Mouse (Mus musculus) CH12.LX (cell line): ENCODE data around the gene Slc38a7. TPM values are rescaled to one million over a fixed set of nuclear protein-coding genes. Genes with fewer than 3 reads are reported as not detected.
A peak's percentile ranks its signal among the peaks of the same experiment; 100 is the strongest.

ENCODE experiments used
- DNase-seq: peaks from one replicate; pipeline ENCODE4 v3.0.0-alpha.2; 2013; ENCODE audit errors: extremely low read depth
- H3K27ac ChIP-seq: 2 replicates; pipeline ENCODE4 v1.5.1; 2012; ENCODE audit warnings: low read depth, mild to moderate bottlenecking, control low read depth, moderate library complexity; ENCODE audit not compliant: insufficient read depth
- H3K27me3 ChIP-seq: replicated peaks from 2 replicates; pipeline ENCODE3; 2012; ENCODE audit warnings: inconsistent platforms
- H3K36me3 ChIP-seq, 2 experiments: replicated peaks in 1 of 2; 2 replicates each; pipeline versions ENCODE3 to v1.6.1; 2012; ENCODE audit warnings: inconsistent platforms in 1 of 2, low read length in 1 of 2, mild to moderate bottlenecking in 1 of 2, mixed read lengths in 1 of 2, moderate library complexity in 1 of 2; ENCODE audit not compliant: control insufficient read depth in 1 of 2, insufficient read depth in 1 of 2
- H3K4me1 ChIP-seq, 2 experiments: 2 replicates each; pipeline ENCODE4 v1.6.1; 2012; ENCODE audit warnings: inconsistent platforms in 1 of 2, moderate library complexity in 1 of 2; ENCODE audit not compliant: insufficient read depth in 2 of 2, control insufficient read depth in 1 of 2
- H3K4me2 ChIP-seq: 2 replicates; pipeline ENCODE4 v1.6.1; 2012; ENCODE audit warnings: low read depth, mild to moderate bottlenecking, control low read depth; ENCODE audit not compliant: poor library complexity, insufficient read depth, severe bottlenecking
- H3K4me3 ChIP-seq, 3 experiments: fragments of 150-350 bp in 1 of 3; sonication (generic) in 1 of 3; replicated peaks in 1 of 3; 2 replicates each; pipeline versions ENCODE3 to v1.5.1; 2011 to 2012; ENCODE audit warnings: low read depth in 2 of 3, low read length in 2 of 3, mild to moderate bottlenecking in 2 of 3, moderate library complexity in 2 of 3, control low read depth in 1 of 3, improper control_type of control experiment in 1 of 3, inconsistent platforms in 1 of 3, mixed read lengths in 1 of 3; ENCODE audit not compliant: poor library complexity in 1 of 3
- H3K79me2 ChIP-seq: replicated peaks from 2 replicates; pipeline ENCODE4 v1.6.1; 2012; ENCODE audit warnings: mild to moderate bottlenecking, moderate library complexity; ENCODE audit not compliant: control insufficient read depth, poor library complexity, insufficient read depth, severe bottlenecking; ENCODE audit errors: extremely low read depth
- H3K9ac ChIP-seq: 2 replicates; pipeline ENCODE4 v1.6.1; 2012; ENCODE audit warnings: low read depth, mild to moderate bottlenecking, control low read depth, moderate library complexity; ENCODE audit not compliant: insufficient read depth
- H3K9me3 ChIP-seq: replicated peaks from 2 replicates; pipeline ENCODE3; 2012; ENCODE audit warnings: low read length, inconsistent platforms, mixed read lengths
- BHLHE40 ChIP-seq: IDR thresholded peaks from 2 replicates; pipeline ENCODE4 v1.6.1; 2011; ENCODE audit warnings: mild to moderate bottlenecking, low read depth, low read length, improper control_type of control experiment
- CHD1 ChIP-seq: IDR thresholded peaks from 2 replicates; pipeline ENCODE4 v1.6.1; 2012; ENCODE audit warnings: low read depth, low read length, improper control_type of control experiment, inconsistent platforms
- CHD2 ChIP-seq: IDR thresholded peaks from 2 replicates; pipeline ENCODE4 v1.6.1; 2011; ENCODE audit warnings: low read length, improper control_type of control experiment
- CTCF ChIP-seq, 2 experiments: IDR thresholded peaks in 1 of 2; conservative IDR thresholded peaks in 1 of 2; 2 replicates each; pipeline ENCODE4 v1.5.1; 2011 to 2012; ENCODE audit warnings: low read depth in 2 of 2, low read length in 2 of 2, improper control_type of control experiment in 1 of 2, inconsistent platforms in 1 of 2, mild to moderate bottlenecking in 1 of 2, moderate library complexity in 1 of 2
- E2F4 ChIP-seq: IDR thresholded peaks from 2 replicates; pipeline ENCODE4 v1.6.1; 2011; ENCODE audit warnings: low read depth, low read length, improper control_type of control experiment; ENCODE audit not compliant: insufficient replicate concordance
- ELF1 ChIP-seq: IDR thresholded peaks from 2 replicates; pipeline ENCODE4 v1.6.1; 2014; ENCODE audit warnings: low read depth, mild to moderate bottlenecking, inconsistent platforms, low read length, improper control_type of control experiment
- EP300 ChIP-seq: IDR thresholded peaks from 2 replicates; pipeline ENCODE4 v1.6.1; 2011; ENCODE audit warnings: low read length, improper control_type of control experiment
- ETS1 ChIP-seq: conservative IDR thresholded peaks from 2 replicates; pipeline ENCODE4 v1.6.1; 2012; ENCODE audit warnings: low read depth, mild to moderate bottlenecking, inconsistent platforms, low read length, improper control_type of control experiment, moderate library complexity
- GABPA ChIP-seq: IDR thresholded peaks from 2 replicates; pipeline ENCODE4 v1.6.1; 2012; ENCODE audit warnings: low read depth, low read length, improper control_type of control experiment, inconsistent platforms; ENCODE audit not compliant: insufficient replicate concordance
- HCFC1 ChIP-seq: IDR thresholded peaks from 2 replicates; pipeline ENCODE4 v1.6.1; 2012; ENCODE audit warnings: low read depth, mild to moderate bottlenecking, inconsistent platforms, low read length, improper control_type of control experiment
- IRF4 ChIP-seq: IDR thresholded peaks from 2 replicates; pipeline ENCODE4 v1.6.1; 2014; ENCODE audit warnings: low read depth, mild to moderate bottlenecking, inconsistent platforms, low read length, improper control_type of control experiment
- JUN ChIP-seq: IDR thresholded peaks from 2 replicates; pipeline ENCODE4 v1.6.1; 2011; ENCODE audit warnings: low read depth, mild to moderate bottlenecking, low read length, improper control_type of control experiment, moderate library complexity; ENCODE audit not compliant: insufficient read depth
- JUND ChIP-seq: conservative IDR thresholded peaks from 2 replicates; pipeline ENCODE4 v1.6.1; 2011; ENCODE audit warnings: low read depth, low read length, improper control_type of control experiment
- KAT2A ChIP-seq: IDR thresholded peaks from 2 replicates; pipeline ENCODE4 v1.6.1; 2012; ENCODE audit warnings: low read length, improper control_type of control experiment, inconsistent platforms; ENCODE audit not compliant: insufficient replicate concordance
- MAFK ChIP-seq: IDR thresholded peaks from 2 replicates; pipeline ENCODE4 v1.6.1; 2011; ENCODE audit warnings: low read length, improper control_type of control experiment; ENCODE audit not compliant: insufficient replicate concordance
- MAX ChIP-seq: IDR thresholded peaks from 2 replicates; pipeline ENCODE4 v1.6.1; 2011; ENCODE audit warnings: low read length, improper control_type of control experiment
- MAZ ChIP-seq: IDR thresholded peaks from 2 replicates; pipeline ENCODE4 v1.6.1; 2012; ENCODE audit warnings: low read depth, mild to moderate bottlenecking, inconsistent platforms, low read length, improper control_type of control experiment, moderate library complexity
- MEF2A ChIP-seq: IDR thresholded peaks from 2 replicates; pipeline ENCODE4 v1.6.1; 2014; ENCODE audit warnings: low read depth, mild to moderate bottlenecking, inconsistent platforms, low read length, improper control_type of control experiment, borderline replicate concordance
- MXI1 ChIP-seq: IDR thresholded peaks from 2 replicates; pipeline ENCODE4 v1.6.1; 2011; ENCODE audit warnings: mild to moderate bottlenecking, low read depth, low read length, improper control_type of control experiment
- MYC ChIP-seq: IDR thresholded peaks from 2 replicates; pipeline ENCODE4 v1.6.1; 2011; ENCODE audit warnings: low read depth, mild to moderate bottlenecking, improper control_type of control experiment, low read length
- NELFE ChIP-seq: IDR thresholded peaks from 2 replicates; pipeline ENCODE4 v1.6.1; 2011; ENCODE audit warnings: low read depth, low read length, improper control_type of control experiment
- NRF1 ChIP-seq: IDR thresholded peaks from 2 replicates; pipeline ENCODE4 v1.6.1; 2014; ENCODE audit warnings: low read depth, mild to moderate bottlenecking, inconsistent platforms, low read length, improper control_type of control experiment, moderate library complexity
- PAX5 ChIP-seq: IDR thresholded peaks from 2 replicates; pipeline ENCODE4 v1.6.1; 2012; ENCODE audit warnings: low read length, inconsistent platforms, mixed read lengths
- POLR2A ChIP-seq: IDR thresholded peaks from 2 replicates; pipeline ENCODE4 v1.6.1; 2011; ENCODE audit warnings: low read depth, mild to moderate bottlenecking, improper control_type of control experiment, low read length
- POLR2AphosphoS2 ChIP-seq: IDR thresholded peaks from 2 replicates; pipeline ENCODE4 v1.6.1; 2011; ENCODE audit warnings: low read depth, low read length, improper control_type of control experiment
- RAD21 ChIP-seq: IDR thresholded peaks from 2 replicates; pipeline ENCODE4 v1.6.1; 2011; ENCODE audit warnings: low read depth, mild to moderate bottlenecking, low read length, improper control_type of control experiment, moderate library complexity
- RCOR1 ChIP-seq: conservative IDR thresholded peaks from 2 replicates; pipeline ENCODE4 v1.6.1; 2012; ENCODE audit warnings: low read depth, mild to moderate bottlenecking, inconsistent platforms, low read length, improper control_type of control experiment
- SIN3A ChIP-seq: IDR thresholded peaks from 2 replicates; pipeline ENCODE4 v1.6.1; 2012; ENCODE audit warnings: low read length, improper control_type of control experiment, inconsistent platforms
- TBP ChIP-seq: conservative IDR thresholded peaks from 2 replicates; pipeline ENCODE4 v1.6.1; 2011; ENCODE audit warnings: low read depth, low read length, improper control_type of control experiment
- TCF12 ChIP-seq: IDR thresholded peaks from 2 replicates; pipeline ENCODE4 v1.6.1; 2014; ENCODE audit warnings: low read depth, mild to moderate bottlenecking, inconsistent platforms, low read length, improper control_type of control experiment
- UBTF ChIP-seq: IDR thresholded peaks from 2 replicates; pipeline ENCODE4 v1.6.1; 2012; ENCODE audit warnings: low read depth, mild to moderate bottlenecking, inconsistent platforms, low read length, improper control_type of control experiment, moderate library complexity
- USF1 ChIP-seq: IDR thresholded peaks from 2 replicates; pipeline ENCODE4 v1.6.1; 2014; ENCODE audit warnings: low read depth, mild to moderate bottlenecking, inconsistent platforms, low read length, improper control_type of control experiment
- USF2 ChIP-seq: conservative IDR thresholded peaks from 2 replicates; pipeline ENCODE4 v1.6.1; 2011; ENCODE audit warnings: low read depth, low read length, improper control_type of control experiment
- ZC3H11A ChIP-seq: IDR thresholded peaks from 2 replicates; pipeline ENCODE4 v1.6.1; 2012; ENCODE audit warnings: low read depth, mild to moderate bottlenecking, inconsistent platforms, low read length, improper control_type of control experiment
- ZKSCAN1 ChIP-seq: IDR thresholded peaks from 2 replicates; pipeline ENCODE4 v1.6.1; 2012; ENCODE audit warnings: low read depth, inconsistent platforms, low read length, improper control_type of control experiment, borderline replicate concordance
- ZMIZ1 ChIP-seq: IDR thresholded peaks from 2 replicates; pipeline ENCODE4 v1.6.1; 2012; ENCODE audit warnings: low read depth, mild to moderate bottlenecking, inconsistent platforms, low read length, improper control_type of control experiment
- ZNF384 ChIP-seq: IDR thresholded peaks from 2 replicates; pipeline ENCODE4 v1.6.1; 2012; ENCODE audit warnings: low read depth, low read length, improper control_type of control experiment, inconsistent platforms
- dilution Hi-C: fragments of 300-500 bp; cut with MboI; formaldehyde crosslinking; loops from 2 replicates; pipeline ENCODE4 v1.14.3; 2020; ENCODE audit warnings: low sequenced_read_pairs; ENCODE audit not compliant: extremely low pct_unique_long_range_greater_than_20kb, extremely low pct_ligation_motif_present
- in situ Hi-C: fragments of 300-500 bp; cut with MboI; formaldehyde crosslinking; loops from 3 replicates; pipeline ENCODE4 v1.14.3; 2019; ENCODE audit warnings: low sequenced_read_pairs, low pct_ligation_motif_present, low pct_unique_long_range_greater_than_20kb, mixed read lengths
- polyA plus RNA-seq: library from polyadenylated mRNA; unstranded; fragments of >175 nt; gene quantifications from 2 replicates; pipeline ENCODE4 v1.2.1, GENCODE M21; 2012; ENCODE audit warnings: low read depth; ENCODE audit not compliant: insufficient read length
- total RNA-seq, 2 experiments: library from RNA; depleted of rRNA; stranded (reverse); fragments of 300-350 nt in 1 of 2; fragments of >200 nt in 1 of 2; gene quantifications; 2 replicates each; pipeline ENCODE4 v1.2.3; 2012 to 2014

Slc38a7 gene
- 20.3 and 33.2 TPM in 2 replicates for total RNA-seq (2012; rRNA removed)
- 12.0 and 13.9 TPM in 2 replicates for total RNA-seq (2014; rRNA removed)
- polyA plus RNA-seq = 28.1 and 31.0 TPM in 2 replicates

- dilution Hi-C loops = no loop called here
- Histone ChIP-seq H3K27me3 (no peaks in the 10 kb centered on the region), H3K4me2 (peak within 1 kb of the TSS; percentile 65), H3K4me3 (peak within 1 kb of the TSS; percentile 80 to 99 (median 88)), H3K4me1 (peaks cover 10 to 26% of the 10 kb centered on the region in 2 experiments), H3K79me2 (peaks cover 3% of the 10 kb centered on the region; the same call in 1 of the 2 replicates), H3K9me3 (no peaks in the 10 kb centered on the region), H3K27ac (peak within 1 kb of the TSS; percentile 85), H3K36me3 (peaks cover 14 to 22% of the 10 kb centered on the region in 2 experiments)
- peak; percentile 92 for DNase-seq
- peak; percentile 100 for TF ChIP-seq HCFC1
- TF ChIP-seq MAFK = peak; percentile 48; the same call in 1 of the 2 replicates
- TF ChIP-seq NRF1 = peak; percentile 55
- TF ChIP-seq BHLHE40 = peak; percentile 98
- no peak for TF ChIP-seq ZKSCAN1
- TF ChIP-seq CHD1 = no peak; the same call in 1 of the 2 replicates
- TF ChIP-seq MAX = peak; percentile 98
- no peak for TF ChIP-seq RAD21
- peak; percentile 67 for TF ChIP-seq POLR2A
- TF ChIP-seq ZMIZ1 = 0 out of 2 replicates have a peak, but pooled peaks have one; percentile 11
- TF ChIP-seq JUN = no peak
- no peak for TF ChIP-seq EP300
- peak; percentile 76 for TF ChIP-seq TCF12
- TF ChIP-seq NELFE = peak; percentile 88
- TF ChIP-seq MYC = peak; percentile 94
- peak; percentile 99 for TF ChIP-seq USF2
- peak; percentile 58; the same call in 1 of the 2 replicates for TF ChIP-seq IRF4
- peak; percentile 78 for TF ChIP-seq TBP
- peak; percentile 66; the same call in 1 of the 2 replicates for TF ChIP-seq GABPA
- TF ChIP-seq PAX5 = no peak
- TF ChIP-seq JUND = 0 out of 2 replicates have a peak, but pooled peaks have one; percentile 21
- peak; percentile 72 for TF ChIP-seq MEF2A
- peak; percentile 95 for TF ChIP-seq KAT2A
- peak; percentile 100 for TF ChIP-seq SIN3A
- peak; percentile 43; the same call in 1 of the 2 replicates for TF ChIP-seq POLR2AphosphoS2
- TF ChIP-seq UBTF = no peak
- TF ChIP-seq MXI1 = peak; percentile 98
- no peak for TF ChIP-seq E2F4
- TF ChIP-seq ZNF384 = no peak; the same call in 1 of the 2 replicates
- TF ChIP-seq ETS1 = peak; percentile 60
- peak; percentile 70; the same call in 1 of the 2 replicates for TF ChIP-seq RCOR1
- TF ChIP-seq CHD2 = no peak
- no peak for TF ChIP-seq ZC3H11A
- peak; percentile 98 for TF ChIP-seq USF1
- TF ChIP-seq MAZ = no peak
- no peak for TF ChIP-seq CTCF (conservative IDR thresholded peaks at IDR 0.05 in 1 of 2, IDR thresholded peaks at IDR 0.05 in 1 of 2; ENCODE audit: low read depth in 2 of 2, low read length in 2 of 2)
- TF ChIP-seq ELF1 = peak; percentile 85
- TF ChIP-seq, all 38 proteins: peak for 24
- peak within 1 kb of the TSS; percentile 84 for H3K9ac ChIP-seq
- in situ Hi-C loops = no loop called here
Observed at GRCm38 (mm10) chr8:95853102-95853843, at the start of gene Slc38a7. Gene Slc38a7 (minus strand): TSS chr8:95853539.
